Mouse (Mus musculus): ENCODE measurements around the gene Zfp598.

DNA sequence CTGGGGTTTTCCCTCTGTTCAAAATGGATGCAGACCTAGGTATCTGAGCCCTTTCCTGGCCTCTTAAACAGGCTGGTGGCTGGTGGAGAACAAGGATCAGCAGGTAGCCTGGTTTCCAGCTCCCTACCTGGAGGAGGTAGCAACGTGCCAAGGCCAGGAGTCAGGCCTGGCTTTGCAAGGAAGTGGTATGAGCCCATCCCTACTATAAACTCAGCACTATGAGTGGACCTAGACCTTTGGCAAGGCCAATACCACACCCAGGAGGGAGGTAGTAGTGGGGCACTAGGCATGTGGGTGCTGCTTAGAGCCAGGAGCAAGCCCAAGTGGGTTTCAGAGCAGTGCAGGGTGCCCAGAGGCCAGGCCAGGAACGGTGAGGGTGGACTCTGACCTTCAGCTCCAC lies 30.0 kb downstream of the Zfp598 start:
- TF ChIP-seq POLR2A (IDR thresholded peaks at IDR 0.05; ENCODE audit: low read depth, low read length) (no peak), ZNF384 (IDR thresholded peaks at IDR 0.05; ENCODE audit: low read depth, low read length) (no peak), CTCF (conservative IDR thresholded peaks at IDR 0.05 in 1 of 2, IDR thresholded peaks at IDR 0.05 in 1 of 2; ENCODE audit: low read depth in 2 of 2, low read length in 2 of 2) (no peak), MAX (IDR thresholded peaks at IDR 0.05; ENCODE audit: low read length) (no peak), RAD21 (IDR thresholded peaks at IDR 0.05; ENCODE audit: low read depth, low read length) (no peak), EP300 (IDR thresholded peaks at IDR 0.05; ENCODE audit: low read length) (no peak), ETS1 (conservative IDR thresholded peaks at IDR 0.05; ENCODE audit: low read depth, low read length) (no peak), MAFK (IDR thresholded peaks at IDR 0.05; ENCODE audit: insufficient replicate concordance, low read length) (no peak), KAT2A (IDR thresholded peaks at IDR 0.05; ENCODE audit: insufficient replicate concordance, low read length) (no peak), NRF1 (IDR thresholded peaks at IDR 0.05; ENCODE audit: low read depth, low read length) (no peak), CHD2 (IDR thresholded peaks at IDR 0.05; ENCODE audit: low read length) (no peak), SIN3A (IDR thresholded peaks at IDR 0.05; ENCODE audit: low read length) (no peak), IRF4 (IDR thresholded peaks at IDR 0.05; ENCODE audit: low read depth, low read length) (no peak)

Data from CH12.LX (cell line).